Mouse (Mus musculus): Measurements from ENCODE around the gene Hps5.

DNA sequence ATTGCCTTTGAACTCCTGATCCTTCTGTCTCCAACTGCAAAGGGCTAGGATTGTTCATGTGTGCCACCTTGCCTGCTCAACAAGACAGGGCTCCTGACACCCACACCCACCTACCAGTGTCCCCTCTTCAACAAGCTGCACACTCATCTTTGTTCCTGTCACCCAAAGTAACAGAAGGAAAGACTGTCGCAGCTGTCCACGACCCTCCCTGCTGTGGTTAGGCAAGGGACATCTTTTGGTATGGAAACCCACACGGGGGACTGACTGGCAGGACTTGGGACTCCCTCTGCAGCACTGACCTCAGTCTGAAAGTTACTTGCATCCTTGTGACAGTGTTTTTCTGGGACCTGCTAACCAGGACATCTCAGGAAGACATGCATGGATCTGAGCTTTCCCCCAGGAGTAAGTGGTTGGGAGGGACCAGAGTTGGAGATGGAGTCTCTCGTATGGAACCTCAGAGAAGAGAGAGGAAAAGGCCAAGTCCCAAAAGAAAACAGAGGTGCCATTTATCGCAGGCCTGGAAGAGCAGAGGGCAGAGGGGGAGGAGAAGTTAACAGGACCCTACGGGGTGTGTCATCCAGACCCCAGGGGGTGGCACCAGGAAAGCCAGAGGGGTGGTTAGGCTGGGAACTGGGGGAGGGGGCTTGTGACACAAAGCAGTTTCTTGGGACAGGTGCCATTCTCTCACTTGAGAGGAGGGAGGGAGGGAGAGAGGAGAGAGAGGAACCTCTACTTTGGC is 45.1 kb upstream of the Hps5 start, which contains the start of gene Ldha:
- TF ChIP-seq CTCF (IDR thresholded peaks at IDR 0.05) = no peak
- no peak for TF ChIP-seq EP300 (IDR thresholded peaks at IDR 0.05)

Measured in lung, postnatal 0 days (tissue).